Mouse (Mus musculus): Measurements from ENCODE around the gene Mup5.
"Not testable (repeated sequence)": the region's sequence is repeated elsewhere in the genome, so short reads cannot be mapped to it uniquely, and the experiment has no call there.

Gene Mup5

GRCm38 (mm10) chr4:61834952-61835708 lies at the start of gene Mup5:
Gene Mup5, minus strand, starts transcription at chr4:61835233.
- no peak for DNase-seq (ENCODE audit: low read depth)

GRCm38 (mm10) chr4:61858160-61858559 lies 23.1 kb upstream of the Mup5 start:
- no peak for DNase-seq (ENCODE audit: low read depth)

- DNase-seq (ENCODE audit: low read depth): no peak
These were observed 21.0 kb upstream of the Mup5 start for GRCm38 (mm10) chr4:61855831-61856698.

GRCm38 (mm10) chr4:61855344-61855743 lies 20.3 kb upstream of the Mup5 start:
- no peak for DNase-seq (ENCODE audit: low read depth)

GRCm38 (mm10) chr4:61844758-61845455 lies 9.9 kb upstream of the Mup5 start:
- DNase-seq (ENCODE audit: low read depth): no peak

- DNase-seq (ENCODE audit: low read depth): no peak
These were observed 5.8 kb downstream of the Mup5 start for GRCm38 (mm10) chr4:61829211-61829610.

- DNase-seq (ENCODE audit: low read depth): no peak
These were observed 11.8 kb downstream of the Mup5 start for GRCm38 (mm10) chr4:61823185-61823584.

GRCm38 (mm10) chr4:61822541-61822940 lies 12.5 kb downstream of the Mup5 start:
- not testable (repeated sequence) for DNase-seq (ENCODE audit: low read depth)

- DNase-seq (ENCODE audit: low read depth): no peak
These were observed 19.4 kb downstream of the Mup5 start for GRCm38 (mm10) chr4:61815602-61816001.

- no peak for DNase-seq (ENCODE audit: low read depth)
These were observed 21.6 kb downstream of the Mup5 start for GRCm38 (mm10) chr4:61813435-61813834.

- DNase-seq (ENCODE audit: low read depth): peak; percentile 2
These were observed 23.8 kb downstream of the Mup5 start for GRCm38 (mm10) chr4:61811193-61811592.

- not testable (repeated sequence) for DNase-seq (ENCODE audit: low read depth)
These were observed 26.1 kb downstream of the Mup5 start for GRCm38 (mm10) chr4:61808926-61809325.

GRCm38 (mm10) chr4:61789699-61790098 lies 45.3 kb downstream of the Mup5 start:
- DNase-seq (ENCODE audit: low read depth): not testable (repeated sequence)

- not testable (repeated sequence) for DNase-seq (ENCODE audit: low read depth)
These were observed 50.8 kb downstream of the Mup5 start for GRCm38 (mm10) chr4:61784231-61784630.

GRCm38 (mm10) chr4:61782169-61782568 lies 52.9 kb downstream of the Mup5 start, which contains the start of gene Mup19:
Gene Mup19, minus strand, starts transcription at chr4:61782269.
- DNase-seq (ENCODE audit: low read depth): not testable (repeated sequence)
